In genomic region chr3:104480946-104481719, GRCm38 (mm10) we compare ENCODE assay signal across 26 mouse cellular contexts. TPM values are rescaled to one million over a fixed set of nuclear protein-coding genes. Genes with fewer than 3 reads are reported as not detected.
DNase-seq lines count a peak whose midpoint lies in the region; ATAC-seq and TF ChIP-seq lines count a peak whose summit lies in the region.
"Had no signal": no experiment of that assay in that cellular context is flagged by ENCODE, and none has a peak within 500 bp of the region (broad histone marks: within the 10 kb centered on the region; RNA-seq: fewer than 3 reads in every experiment).

No protein-coding gene starts in this region.

- TF ChIP-seq EP300 in MEL (IDR thresholded peaks at IDR 0.05; ENCODE audit: low read depth in 1 of 2, low read length in 2 of 2): no peak

- H3K79me2 ChIP-seq in MEL (ENCODE audit: control insufficient read depth, insufficient read depth, low read length, poor library complexity): no peaks in the 10 kb centered on the region

- TF ChIP-seq POLR2A in MEL (IDR thresholded peaks at IDR 0.05; ENCODE audit: control insufficient read depth in 1 of 2, insufficient read depth in 1 of 2, low read depth in 1 of 2, low read length in 2 of 2, poor library complexity in 1 of 2): no peak

- peaks cover 0 to 4% of the 10 kb centered on the region in 2 experiments; a peak in 2 of 4 replicates for H3K36me3 ChIP-seq in MEL (ENCODE audit: control insufficient read depth in 1 of 2, insufficient read depth in 2 of 2, low read length in 2 of 2)
- peaks cover 71% of the 10 kb centered on the region for H3K36me3 ChIP-seq in kidney, embryonic 15.5 days

- no peaks in the 10 kb centered on the region for H3K4me1 ChIP-seq in MEL (ENCODE audit: control insufficient read depth in 1 of 2, insufficient read depth in 2 of 2, low read length in 2 of 2)
- no peaks in the 10 kb centered on the region for H3K4me1 ChIP-seq in kidney, embryonic 15.5 days
- H3K4me1 ChIP-seq: embryonic facial prominence, embryonic 10.5 days; forebrain, embryonic 13.5 days; heart, embryonic 12.5 days; hindbrain, embryonic 13.5 days; limb, embryonic 12.5 days; liver, embryonic 12.5 days; neural tube, embryonic 12.5 days had no signal

- no peak overlapping the region for H3K27ac ChIP-seq in MEL (ENCODE audit: control insufficient read depth, low read depth, low read length)
- H3K27ac ChIP-seq in kidney, embryonic 15.5 days: no peak overlapping the region
- H3K27ac ChIP-seq: embryonic facial prominence, embryonic 10.5 days; forebrain, embryonic 13.5 days; gastrocnemius, adult 2 months; hindbrain, embryonic 13.5 days; limb, embryonic 12.5 days; liver, embryonic 12.5 days; neural tube, embryonic 12.5 days had no signal

- H3K9ac ChIP-seq in MEL (ENCODE audit: control insufficient read depth, low read depth, low read length, poor library complexity, severe bottlenecking): no peak overlapping the region
- no peak overlapping the region for H3K9ac ChIP-seq in kidney, embryonic 15.5 days
- H3K9ac ChIP-seq: forebrain, embryonic 13.5 days; heart, embryonic 12.5 days; hindbrain, embryonic 13.5 days; limb, embryonic 12.5 days; liver, embryonic 12.5 days; lung, embryonic 14.5 days; neural tube, embryonic 12.5 days had no signal

- WGBS in kidney, embryonic 15.5 days: 82% methylated on average over 1 of the region's 1 CpGs

- H3K9me3 ChIP-seq in MEL (replicated peaks; ENCODE audit: insufficient read depth, low read length): no peaks in the 10 kb centered on the region
- no peaks in the 10 kb centered on the region for H3K9me3 ChIP-seq in kidney, embryonic 15.5 days (replicated peaks)
- H3K9me3 ChIP-seq: embryonic facial prominence, embryonic 10.5 days; forebrain, embryonic 13.5 days; heart, embryonic 12.5 days; hindbrain, embryonic 13.5 days; limb, embryonic 12.5 days; liver, embryonic 12.5 days; neural tube, embryonic 12.5 days had no signal

- H3K4me3 ChIP-seq in MEL (ENCODE audit: control insufficient read depth in 1 of 2, insufficient read depth in 1 of 2, low read depth in 2 of 2, low read length in 2 of 2): no peak overlapping the region
- H3K4me3 ChIP-seq in kidney, embryonic 15.5 days (replicated peaks): no peak overlapping the region
- H3K4me3 ChIP-seq: embryonic facial prominence, embryonic 10.5 days; forebrain, embryonic 13.5 days; gastrocnemius, adult 2 months; heart, embryonic 12.5 days; hindbrain, embryonic 13.5 days; limb, embryonic 12.5 days; liver, embryonic 12.5 days; neural tube, embryonic 12.5 days had no signal

- peak; percentile 95 for ATAC-seq in megakaryocyte, adult 5-6 weeks (ENCODE audit: poor library complexity, severe bottlenecking)
- ATAC-seq in kidney, embryonic 15.5 days (replicated peaks; ENCODE audit: low FRiP score): no peak
- ATAC-seq: activated CD4-positive, CD25-positive, alpha-beta regulatory T cell, adult 4 months; forebrain, embryonic 13.5 days; liver, embryonic 12.5 days had no signal

- peak; percentile 28 for DNase-seq in layer of hippocampus, adult 11-12 months (ENCODE audit: low spot score)
- no peak for DNase-seq in layer of hippocampus, adult 9-10 months (ENCODE audit: low spot score)
- DNase-seq in MEL (ENCODE audit: low read depth, low spot score) (peak; percentile 13), MEL-GATA-1-ER (ENCODE audit: extremely low read depth, low read depth) (peak; percentile 31)
- no peak for DNase-seq in heart, postnatal 25 days (ENCODE audit: low spot score)
- no peak for DNase-seq in kidney, postnatal 10 days
- DNase-seq: adrenal gland, postnatal 10 days; cerebellum, adult 11 months; gastrocnemius, adult 2 months; heart, postnatal 14 days; kidney, adult 9 months; kidney, postnatal 4 days; layer of hippocampus, postnatal 36 days; lung, embryonic 14.5 days; lung, postnatal 4 days had no signal

- intact Hi-C loops in heart, postnatal 25 days (cut with DNase I): no loop called here

- no peak overlapping the region for H3K4me2 ChIP-seq in kidney, embryonic 15.5 days
- H3K4me2 ChIP-seq: forebrain, embryonic 13.5 days; heart, embryonic 12.5 days; hindbrain, embryonic 13.5 days; limb, embryonic 12.5 days; liver, embryonic 12.5 days; lung, embryonic 14.5 days; midbrain, embryonic 11.5 days; neural tube, embryonic 12.5 days had no signal

- no peak for TF ChIP-seq RAD21 in MEL (IDR thresholded peaks at IDR 0.05; ENCODE audit: low read depth, low read length)

- H3K27me3 ChIP-seq in MEL (ENCODE audit: control insufficient read depth in 1 of 2, insufficient read depth in 2 of 2, low read length in 2 of 2): no peaks in the 10 kb centered on the region
- no peaks in the 10 kb centered on the region for H3K27me3 ChIP-seq in kidney, embryonic 15.5 days
- H3K27me3 ChIP-seq: forebrain, embryonic 13.5 days; heart, embryonic 12.5 days; hindbrain, embryonic 13.5 days; limb, embryonic 12.5 days; liver, embryonic 12.5 days; neural tube, embryonic 12.5 days had no signal

- TF ChIP-seq CTCF in MEL (IDR thresholded peaks at IDR 0.05 in 2 of 3, conservative IDR thresholded peaks at IDR 0.05 in 1 of 3; ENCODE audit: control insufficient read depth in 1 of 3, insufficient read depth in 1 of 3, low read depth in 2 of 3, low read length in 3 of 3, poor library complexity in 1 of 3, severe bottlenecking in 1 of 3): no peak

TF ChIP-seq in MEL, 35 proteins besides CTCF, POLR2A, EP300 and RAD21:
- TF ChIP-seq MEF2A (IDR thresholded peaks at IDR 0.05; ENCODE audit: extremely low read depth, insufficient replicate concordance, low read depth, low read length, poor library complexity, severe bottlenecking) (no peak), CHD1 (IDR thresholded peaks at IDR 0.05; ENCODE audit: low read depth, low read length) (no peak), GABPA (IDR thresholded peaks at IDR 0.05; ENCODE audit: low read depth, low read length) (no peak), USF2 (IDR thresholded peaks at IDR 0.05; ENCODE audit: borderline replicate concordance in 1 of 2, insufficient read depth in 1 of 2, low read depth in 1 of 2, low read length in 2 of 2) (no peak), ZNF384 (IDR thresholded peaks at IDR 0.05; ENCODE audit: low read depth, low read length) (no peak), NRF1 (IDR thresholded peaks at IDR 0.05; ENCODE audit: insufficient read depth, low read depth, low read length, poor library complexity, severe bottlenecking) (no peak), USF1 (IDR thresholded peaks at IDR 0.05; ENCODE audit: low read depth, low read length) (no peak), NELFE (IDR thresholded peaks at IDR 0.05; ENCODE audit: low read depth, low read length) (no peak), BHLHE40 (IDR thresholded peaks at IDR 0.05; ENCODE audit: borderline replicate concordance, low read depth, low read length) (no peak), MYB (IDR thresholded peaks at IDR 0.05; ENCODE audit: low read depth, low read length) (no peak), POLR2AphosphoS5 (IDR thresholded peaks at IDR 0.05; ENCODE audit: borderline replicate concordance, low read depth, low read length) (no peak), MAX (IDR thresholded peaks at IDR 0.05; ENCODE audit: low read length) (no peak), TAL1 (IDR thresholded peaks at IDR 0.05; ENCODE audit: low read length) (no peak), POLR2AphosphoS2 (IDR thresholded peaks at IDR 0.05; ENCODE audit: low read length) (no peak)

RNA-seq across cellular contexts. Expression of gene Lrig2, which starts 30.6 kb away (rescaled TPM):
- 4.3 and 6.1 TPM in 2 replicates for total RNA-seq in MEL (2012; rRNA removed)
- 1 to 10 TPM in 1 of 2 experiments, not detected in 1; 4.2 TPM for polyA plus RNA-seq in MEL (2012; ENCODE audit: insufficient read depth in 1 of 2, insufficient read length in 2 of 2, low read depth in 1 of 2, low replicate concordance in 2 of 2, missing spikeins in 1 of 2)
- total RNA-seq in megakaryocyte, adult 5-6 weeks (2015): 8.5 and 12.9 TPM in 2 replicates
- 16.0 and 19.8 TPM in 2 replicates for total RNA-seq in megakaryocyte, adult 5-6 weeks (2017)
- total RNA-seq in heart, postnatal 25 days (2021): 10 to 100 TPM in 1 of 2 experiments, 1 to 10 TPM in 1; 9.8 to 10.7 TPM
- polyA plus RNA-seq in kidney, embryonic 15.5 days (2015; fragmentation: Nextera tagmentation; extraction: Ambion mirVana): 16.9 TPM in 2 replicates

Comparison
In these comparisons a context has a peak if more than half of its experiments do, and no peak if none do; other contexts are left out.
1. DNase-seq: peak in layer of hippocampus, adult 11-12 months (single experiment), MEL (single experiment) and MEL-GATA-1-ER (single experiment); none in layer of hippocampus, adult 9-10 months (single experiment), heart, postnatal 25 days (single experiment) and kidney, postnatal 10 days (single experiment).